Mouse (Mus musculus): Measurements from ENCODE around the gene Acad8. TPM values are rescaled to one million over a fixed set of nuclear protein-coding genes. Genes with fewer than 3 reads are reported as not detected.
A peak's percentile ranks its signal among the peaks of the same experiment; 100 is the strongest.

Gene Acad8
- total and polyA plus RNA-seq, 2 experiments from 2014 or later, result 33.7 to 40.5 TPM

- no peaks in the 10 kb centered on the region for H3K27me3 ChIP-seq (ENCODE audit: control insufficient read depth, insufficient read depth, low read length)
- H3K9me3 ChIP-seq (replicated peaks; ENCODE audit: control insufficient read depth, low read length), result no peaks in the 10 kb centered on the region
- H3K9ac ChIP-seq (replicated peaks; ENCODE audit: low read depth, low read length), result no peak overlapping the region
- H3K27ac ChIP-seq (ENCODE audit: low read depth), result no peak overlapping the region
- DNase-seq (ENCODE audit: low spot score), result no peak
- H3K4me1 ChIP-seq (ENCODE audit: control insufficient read depth, insufficient read depth), result no peaks in the 10 kb centered on the region
- TF ChIP-seq CTCF (IDR thresholded peaks at IDR 0.05; ENCODE audit: low read depth) (no peak), EP300 (IDR thresholded peaks at IDR 0.05; ENCODE audit: low read depth) (no peak)
- WGBS, result 67% methylated on average over 5 of the region's 5 CpGs
- H3K36me3 ChIP-seq (replicated peaks; ENCODE audit: control insufficient read depth, insufficient read depth, low read length), result peaks cover 93% of the 10 kb centered on the region
- H3K4me3 ChIP-seq (ENCODE audit: low read depth, low read length), result no peak overlapping the region
- no peak for ATAC-seq (ENCODE audit: insufficient read depth, low read depth)
- no peak overlapping the region for H3K4me2 ChIP-seq (ENCODE audit: low read depth, low read length)
These were observed 9.9 kb upstream of the Acad8 start for GRCm38 (mm10) chr9:27009231-27009630.

- Histone ChIP-seq H3K9ac (replicated peaks; ENCODE audit: low read depth, low read length) (no peak overlapping the region), H3K36me3 (replicated peaks; ENCODE audit: control insufficient read depth, insufficient read depth, low read length) (peaks cover 81% of the 10 kb centered on the region), H3K27me3 (ENCODE audit: control insufficient read depth, insufficient read depth, low read length) (no peaks in the 10 kb centered on the region), H3K27ac (ENCODE audit: low read depth) (no peak overlapping the region), H3K9me3 (replicated peaks; ENCODE audit: control insufficient read depth, low read length) (no peaks in the 10 kb centered on the region), H3K4me1 (ENCODE audit: control insufficient read depth, insufficient read depth) (no peaks in the 10 kb centered on the region), H3K4me3 (ENCODE audit: low read depth, low read length) (no peak overlapping the region), H3K4me2 (ENCODE audit: low read depth, low read length) (no peak overlapping the region)
- ATAC-seq (ENCODE audit: insufficient read depth, low read depth) (no peak), DNase-seq (ENCODE audit: low spot score) (no peak)
- 85% methylated on average over 5 of the region's 5 CpGs for WGBS
- no peak for TF ChIP-seq EP300 (IDR thresholded peaks at IDR 0.05; ENCODE audit: low read depth)
- TF ChIP-seq CTCF (IDR thresholded peaks at IDR 0.05; ENCODE audit: low read depth), result no peak
These were observed 7.5 kb upstream of the Acad8 start for GRCm38 (mm10) chr9:27006866-27007265.

GRCm38 (mm10) chr9:27005933-27006332 is 6.6 kb upstream of the Acad8 start:
- TF ChIP-seq CTCF (IDR thresholded peaks at IDR 0.05; ENCODE audit: low read depth), result no peak
- TF ChIP-seq EP300 (IDR thresholded peaks at IDR 0.05; ENCODE audit: low read depth), result no peak
- no peak overlapping the region for H3K9ac ChIP-seq (replicated peaks; ENCODE audit: low read depth, low read length)
- H3K27ac ChIP-seq (ENCODE audit: low read depth), result no peak overlapping the region
- 86% methylated on average over 1 of the region's 1 CpGs for WGBS
- H3K9me3 ChIP-seq (replicated peaks; ENCODE audit: control insufficient read depth, low read length), result no peaks in the 10 kb centered on the region
- H3K4me2 ChIP-seq (ENCODE audit: low read depth, low read length), result no peak overlapping the region
- peaks cover 3% of the 10 kb centered on the region; the same call in 1 of the 2 replicates for H3K4me1 ChIP-seq (ENCODE audit: control insufficient read depth, insufficient read depth)
- DNase-seq (ENCODE audit: low spot score) (no peak), ATAC-seq (ENCODE audit: insufficient read depth, low read depth) (no peak)
- H3K4me3 ChIP-seq (ENCODE audit: low read depth, low read length), result no peak overlapping the region
- no peaks in the 10 kb centered on the region for H3K27me3 ChIP-seq (ENCODE audit: control insufficient read depth, insufficient read depth, low read length)
- H3K36me3 ChIP-seq (replicated peaks; ENCODE audit: control insufficient read depth, insufficient read depth, low read length), result peaks cover 76% of the 10 kb centered on the region

GRCm38 (mm10) chr9:27005231-27005630 is 5.9 kb upstream of the Acad8 start:
- Histone ChIP-seq H3K9ac (replicated peaks; ENCODE audit: low read depth, low read length) (no peak overlapping the region), H3K9me3 (replicated peaks; ENCODE audit: control insufficient read depth, low read length) (no peaks in the 10 kb centered on the region), H3K4me3 (ENCODE audit: low read depth, low read length) (no peak overlapping the region), H3K4me2 (ENCODE audit: low read depth, low read length) (no peak overlapping the region), H3K27me3 (ENCODE audit: control insufficient read depth, insufficient read depth, low read length) (no peaks in the 10 kb centered on the region), H3K4me1 (ENCODE audit: control insufficient read depth, insufficient read depth) (peaks cover 10% of the 10 kb centered on the region; the same call in 1 of the 2 replicates), H3K36me3 (replicated peaks; ENCODE audit: control insufficient read depth, insufficient read depth, low read length) (peaks cover 71% of the 10 kb centered on the region), H3K27ac (ENCODE audit: low read depth) (no peak overlapping the region)
- TF ChIP-seq CTCF (IDR thresholded peaks at IDR 0.05; ENCODE audit: low read depth), result no peak
- TF ChIP-seq EP300 (IDR thresholded peaks at IDR 0.05; ENCODE audit: low read depth), result no peak
- WGBS, result 92% methylated on average over 3 of the region's 3 CpGs
- no peak for DNase-seq (ENCODE audit: low spot score)
- no peak for ATAC-seq (ENCODE audit: insufficient read depth, low read depth)

- peak; percentile 30 for DNase-seq (ENCODE audit: low spot score)
- Histone ChIP-seq H3K27me3 (ENCODE audit: control insufficient read depth, insufficient read depth, low read length) (no peaks in the 10 kb centered on the region), H3K27ac (ENCODE audit: low read depth) (peak overlapping the region; percentile 71), H3K9me3 (replicated peaks; ENCODE audit: control insufficient read depth, low read length) (no peaks in the 10 kb centered on the region), H3K4me3 (ENCODE audit: low read depth, low read length) (peak overlapping the region; percentile 89), H3K36me3 (replicated peaks; ENCODE audit: control insufficient read depth, insufficient read depth, low read length) (peaks cover 8% of the 10 kb centered on the region), H3K4me2 (ENCODE audit: low read depth, low read length) (peak overlapping the region; percentile 92), H3K9ac (replicated peaks; ENCODE audit: low read depth, low read length) (peak overlapping the region; percentile 86), H3K4me1 (ENCODE audit: control insufficient read depth, insufficient read depth) (peaks cover 18% of the 10 kb centered on the region)
- ATAC-seq (ENCODE audit: insufficient read depth, low read depth), result peak; percentile 31
- TF ChIP-seq EP300 (IDR thresholded peaks at IDR 0.05; ENCODE audit: low read depth), result no peak
- no peak for TF ChIP-seq CTCF (IDR thresholded peaks at IDR 0.05; ENCODE audit: low read depth)
- 1% methylated on average over 29 of the region's 29 CpGs for WGBS
These were observed 501 bp downstream of the Acad8 start for GRCm38 (mm10) chr9:26998669-26999460.
